Mouse (Mus musculus): ENCODE measurements around the gene Dhx35. TPM values are rescaled to one million over a fixed set of nuclear protein-coding genes. Genes with fewer than 3 reads are reported as not detected.

The Dhx35 gene
- polyA plus RNA-seq (2016; fragmentation: Nextera tagmentation; extraction: Ambion mirVana) = 15.9 and 16.3 TPM in 2 replicates

GRCm38 (mm10) chr2:158794494-158795004 is at the start of gene Dhx35:
Gene Dhx35, plus strand, starts transcription at chr2:158794807.
- WGBS = 0% methylated on average over 33 of the region's 33 CpGs
- Histone ChIP-seq H3K27ac (peak within 1 kb of the TSS; percentile 50; the same call in 1 of the 2 replicates), H3K4me3 (peak within 1 kb of the TSS; percentile 67), H3K9ac (peak within 1 kb of the TSS; percentile 64), H3K4me2 (replicated peaks) (peak within 1 kb of the TSS; percentile 63), H3K4me1 (peaks cover 8% of the 10 kb centered on the region), H3K27me3 (replicated peaks) (no peaks in the 10 kb centered on the region), H3K36me3 (no peaks in the 10 kb centered on the region), H3K9me3 (no peaks in the 10 kb centered on the region)
- ATAC-seq (ENCODE audit: low FRiP score, low read depth) = peak; percentile 100

GRCm38 (mm10) chr2:158745049-158745482 is 49.5 kb upstream of the Dhx35 start:
- Histone ChIP-seq H3K9ac (no peak overlapping the region), H3K4me2 (replicated peaks) (no peak overlapping the region), H3K4me3 (no peak overlapping the region), H3K4me1 (0 out of 2 replicates have a peak, but pooled peaks cover 4% of the 10 kb centered on the region), H3K27ac (no peak overlapping the region), H3K36me3 (no peaks in the 10 kb centered on the region; the same call in 1 of the 2 replicates), H3K9me3 (no peaks in the 10 kb centered on the region), H3K27me3 (replicated peaks) (no peaks in the 10 kb centered on the region)
- WGBS = 13% methylated on average over 2 of the region's 2 CpGs
- ATAC-seq (ENCODE audit: low FRiP score, low read depth) = no peak

- no peaks in the 10 kb centered on the region; the same call in 1 of the 2 replicates for H3K36me3 ChIP-seq
- no peak for ATAC-seq (ENCODE audit: low FRiP score, low read depth)
- no peaks in the 10 kb centered on the region for H3K27me3 ChIP-seq (replicated peaks)
- H3K4me1 ChIP-seq = 0 out of 2 replicates have a peak, but pooled peaks cover 4% of the 10 kb centered on the region
- H3K9me3 ChIP-seq = no peaks in the 10 kb centered on the region
- no peak overlapping the region for H3K4me3 ChIP-seq
- no peak overlapping the region for H3K27ac ChIP-seq
- WGBS = 39% methylated on average over 11 of the region's 11 CpGs
- H3K4me2 ChIP-seq (replicated peaks) = no peak overlapping the region
- peak overlapping the region; percentile 35; the same call in 1 of the 2 replicates for H3K9ac ChIP-seq
Observed at GRCm38 (mm10) chr2:158746164-158746563, 48.4 kb upstream of the Dhx35 start.

- no peak overlapping the region for H3K4me2 ChIP-seq (replicated peaks)
- ATAC-seq (ENCODE audit: low FRiP score, low read depth) = no peak
- H3K9me3 ChIP-seq = no peaks in the 10 kb centered on the region
- 0 out of 2 replicates have a peak, but pooled peaks cover 4% of the 10 kb centered on the region for H3K4me1 ChIP-seq
- no peak overlapping the region for H3K4me3 ChIP-seq
- no peak overlapping the region for H3K9ac ChIP-seq
- H3K27ac ChIP-seq = no peak overlapping the region
- no peaks in the 10 kb centered on the region for H3K36me3 ChIP-seq
- 83% methylated on average over 9 of the region's 9 CpGs for WGBS
- H3K27me3 ChIP-seq (replicated peaks) = no peaks in the 10 kb centered on the region
Observed at GRCm38 (mm10) chr2:158749366-158749765, 45.2 kb upstream of the Dhx35 start.

GRCm38 (mm10) chr2:158760231-158760630 is 34.4 kb upstream of the Dhx35 start:
- H3K4me3 ChIP-seq = no peak overlapping the region
- no peaks in the 10 kb centered on the region for H3K9me3 ChIP-seq
- no peak overlapping the region for H3K9ac ChIP-seq
- ATAC-seq (ENCODE audit: low FRiP score, low read depth) = no peak
- no peak overlapping the region for H3K27ac ChIP-seq
- H3K27me3 ChIP-seq (replicated peaks) = no peaks in the 10 kb centered on the region
- 84% methylated on average over 2 of the region's 2 CpGs for WGBS
- no peaks in the 10 kb centered on the region for H3K4me1 ChIP-seq
- H3K36me3 ChIP-seq = no peaks in the 10 kb centered on the region
- H3K4me2 ChIP-seq (replicated peaks) = no peak overlapping the region

GRCm38 (mm10) chr2:158762339-158762738 is 32.3 kb upstream of the Dhx35 start:
- Histone ChIP-seq H3K36me3 (no peaks in the 10 kb centered on the region), H3K27ac (no peak overlapping the region), H3K4me1 (no peaks in the 10 kb centered on the region), H3K9ac (no peak overlapping the region), H3K4me2 (replicated peaks) (no peak overlapping the region), H3K9me3 (no peaks in the 10 kb centered on the region), H3K27me3 (replicated peaks) (no peaks in the 10 kb centered on the region), H3K4me3 (no peak overlapping the region)
- ATAC-seq (ENCODE audit: low FRiP score, low read depth) = no peak
- WGBS = 87% methylated on average over 5 of the region's 5 CpGs

- Histone ChIP-seq H3K27ac (no peak within 1 kb of the TSS), H3K4me1 (peaks cover 42% of the 10 kb centered on the region), H3K9ac (peak within 1 kb of the TSS; percentile 73), H3K4me2 (replicated peaks) (peak within 1 kb of the TSS; percentile 95), H3K9me3 (no peaks in the 10 kb centered on the region), H3K4me3 (peak within 1 kb of the TSS; percentile 76), H3K27me3 (replicated peaks) (no peaks in the 10 kb centered on the region), H3K36me3 (0 out of 2 replicates have a peak, but pooled peaks cover 2% of the 10 kb centered on the region)
- WGBS = under 1% methylated on average over 48 of the region's 48 CpGs
- ATAC-seq (ENCODE audit: low FRiP score, low read depth) = peak; percentile 99
Observed at GRCm38 (mm10) chr2:158767742-158768339, 26.8 kb upstream of the Dhx35 start, which contains the start of gene Fam83d. Gene Fam83d, plus strand, starts transcription at chr2:158768093.

- Histone ChIP-seq H3K4me3 (peak overlapping the region; percentile 76), H3K27ac (no peak overlapping the region), H3K36me3 (0 out of 2 replicates have a peak, but pooled peaks cover 6% of the 10 kb centered on the region), H3K27me3 (replicated peaks) (no peaks in the 10 kb centered on the region), H3K4me1 (peaks cover 44% of the 10 kb centered on the region), H3K9ac (peak overlapping the region; percentile 73), H3K9me3 (no peaks in the 10 kb centered on the region), H3K4me2 (replicated peaks) (peak overlapping the region; percentile 95)
- under 1% methylated on average over 37 of the region's 37 CpGs for WGBS
- peak; percentile 38 for ATAC-seq (ENCODE audit: low FRiP score, low read depth)
Observed at GRCm38 (mm10) chr2:158768350-158768749, 26.3 kb upstream of the Dhx35 start.

- Histone ChIP-seq H3K27ac (no peak overlapping the region), H3K4me2 (replicated peaks) (peak overlapping the region; percentile 95), H3K4me1 (peaks cover 44% of the 10 kb centered on the region), H3K27me3 (replicated peaks) (no peaks in the 10 kb centered on the region), H3K9ac (peak overlapping the region; percentile 73), H3K4me3 (peak overlapping the region; percentile 76), H3K36me3 (0 out of 2 replicates have a peak, but pooled peaks cover 6% of the 10 kb centered on the region), H3K9me3 (no peaks in the 10 kb centered on the region)
- WGBS = 7% methylated on average over 5 of the region's 5 CpGs
- ATAC-seq (ENCODE audit: low FRiP score, low read depth) = no peak
Observed at GRCm38 (mm10) chr2:158768771-158769170, 25.8 kb upstream of the Dhx35 start.

GRCm38 (mm10) chr2:158770126-158770757 is 24.4 kb upstream of the Dhx35 start:
- 0 out of 2 replicates have a peak, but pooled peaks cover 6% of the 10 kb centered on the region for H3K36me3 ChIP-seq
- H3K9ac ChIP-seq = peak overlapping the region; percentile 73
- WGBS = 42% methylated on average over 13 of the region's 13 CpGs
- no peak overlapping the region for H3K27ac ChIP-seq
- no peaks in the 10 kb centered on the region for H3K9me3 ChIP-seq
- ATAC-seq (ENCODE audit: low FRiP score, low read depth) = no peak
- no peaks in the 10 kb centered on the region for H3K27me3 ChIP-seq (replicated peaks)
- peak overlapping the region; percentile 76; the same call in 1 of the 2 replicates for H3K4me3 ChIP-seq
- H3K4me1 ChIP-seq = peaks cover 44% of the 10 kb centered on the region
- peak overlapping the region; percentile 95 for H3K4me2 ChIP-seq (replicated peaks)

GRCm38 (mm10) chr2:158771066-158771763 is 23.4 kb upstream of the Dhx35 start:
- 0 out of 2 replicates have a peak, but pooled peaks cover 9% of the 10 kb centered on the region for H3K36me3 ChIP-seq
- peak overlapping the region; percentile 95 for H3K4me2 ChIP-seq (replicated peaks)
- H3K27ac ChIP-seq = no peak overlapping the region
- H3K27me3 ChIP-seq (replicated peaks) = no peaks in the 10 kb centered on the region
- 52% methylated on average over 11 of the region's 11 CpGs for WGBS
- H3K4me1 ChIP-seq = peaks cover 44% of the 10 kb centered on the region
- no peak overlapping the region for H3K9ac ChIP-seq
- H3K4me3 ChIP-seq = no peak overlapping the region
- H3K9me3 ChIP-seq = no peaks in the 10 kb centered on the region
- ATAC-seq (ENCODE audit: low FRiP score, low read depth) = no peak

- H3K4me1 ChIP-seq = peaks cover 52% of the 10 kb centered on the region
- no peaks in the 10 kb centered on the region for H3K27me3 ChIP-seq (replicated peaks)
- H3K4me3 ChIP-seq = no peak overlapping the region
- no peak overlapping the region for H3K9ac ChIP-seq
- WGBS = 86% methylated on average over 13 of the region's 13 CpGs
- 0 out of 2 replicates have a peak, but pooled peaks cover 9% of the 10 kb centered on the region for H3K36me3 ChIP-seq
- no peak overlapping the region for H3K27ac ChIP-seq
- ATAC-seq (ENCODE audit: low FRiP score, low read depth) = no peak
- H3K4me2 ChIP-seq (replicated peaks) = no peak overlapping the region
- no peaks in the 10 kb centered on the region for H3K9me3 ChIP-seq
Observed at GRCm38 (mm10) chr2:158772808-158773207, 21.8 kb upstream of the Dhx35 start.

Measured in neural tube, embryonic 12.5 days (tissue).